Mouse (Mus musculus): ENCODE results near the gene Fbrsl1.

GRCm38 (mm10) chr5:110406065-110406714 lies 42.1 kb downstream of the Fbrsl1 start:
- no peak for TF ChIP-seq CTCF (IDR thresholded peaks at IDR 0.05; ENCODE audit: insufficient read depth, low read length)
- no peak for TF ChIP-seq POLR2A (IDR thresholded peaks at IDR 0.05; ENCODE audit: borderline replicate concordance, extremely low read depth, low read depth, low read length)

Measured in lung, adult 2 months (tissue).